Mouse (Mus musculus) erythroblast, embryonic 14.5 days (primary cell): ENCODE data around the gene Oprd1.

Experiments
- GATA1 ChIP-seq: IDR thresholded peaks from 2 replicates; pipeline ENCODE4 v1.6.1; 2012; ENCODE audit warnings: low read length, inconsistent platforms, mixed read lengths
- TAL1 ChIP-seq: IDR thresholded peaks from 3 replicates; pipeline ENCODE4 v1.6.1; 2012; ENCODE audit warnings: low read length, inconsistent platforms, mixed read lengths

DNA sequence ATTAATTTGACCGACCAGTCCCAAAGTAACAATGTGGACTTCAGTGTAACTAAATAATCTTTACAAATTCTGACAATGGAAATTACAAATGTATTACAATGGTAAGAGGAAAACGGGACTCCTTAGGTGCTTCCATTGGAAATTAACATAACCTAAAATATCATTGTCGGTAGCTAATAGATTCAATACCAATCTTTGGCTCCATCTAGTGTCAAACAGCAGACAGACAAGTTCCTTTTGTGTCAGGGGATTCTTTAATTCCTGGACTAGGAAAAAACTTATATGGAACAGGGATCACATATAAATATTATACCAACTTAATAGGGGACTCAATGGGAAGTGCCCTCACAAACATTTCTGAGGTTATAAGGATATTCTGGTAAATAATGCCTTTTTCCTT is 43.1 kb downstream of the Oprd1 start:
- TF ChIP-seq GATA1, result no peak
- TF ChIP-seq TAL1, result no peak
